Comparison of ENCODE assay signal across 25 mouse cellular contexts in the genomic region with DNA sequence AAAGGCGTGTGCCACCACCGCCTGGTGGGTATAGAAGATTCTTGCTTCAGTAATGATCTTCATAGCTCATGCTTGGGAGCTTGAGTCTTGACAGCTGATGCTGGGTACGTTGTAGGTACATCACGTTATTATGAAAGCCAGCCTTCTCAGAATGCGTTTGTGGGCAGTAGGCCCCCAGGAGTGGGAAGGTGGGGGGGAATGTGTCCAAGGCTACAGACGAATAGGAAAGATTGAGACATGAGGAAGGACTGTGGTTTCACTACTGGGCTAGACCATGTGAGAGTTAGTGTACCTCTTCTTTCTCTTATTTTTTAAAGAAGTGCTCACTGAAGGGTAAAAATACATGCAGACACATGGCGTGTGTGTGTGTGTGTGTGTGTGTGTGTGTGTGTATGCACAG. TPM values are rescaled to one million over a fixed set of nuclear protein-coding genes. Genes with fewer than 3 reads are reported as not detected.
"Had no signal": no experiment of that assay in that cellular context is flagged by ENCODE, and none has a peak within 500 bp of the region (broad histone marks: within the 10 kb centered on the region; RNA-seq: fewer than 3 reads in every experiment).

No protein-coding gene starts in this region.

- H3K4me3 ChIP-seq: gastrocnemius, adult 2 months; heart, embryonic 12.5 days; hindbrain, embryonic 13.5 days; hindbrain, embryonic 15.5 days; kidney, embryonic 15.5 days; limb, embryonic 10.5 days; limb, embryonic 12.5 days; liver, embryonic 12.5 days had no signal

- H3K9me3 ChIP-seq: heart, embryonic 12.5 days; hindbrain, embryonic 13.5 days; hindbrain, embryonic 15.5 days; kidney, embryonic 15.5 days; limb, embryonic 10.5 days; limb, embryonic 12.5 days; liver, embryonic 12.5 days had no signal

- H3K36me3 ChIP-seq: heart, embryonic 12.5 days; hindbrain, embryonic 13.5 days; hindbrain, embryonic 15.5 days; kidney, embryonic 15.5 days; limb, embryonic 10.5 days; limb, embryonic 12.5 days; liver, embryonic 12.5 days had no signal

- ATAC-seq: hindbrain, postnatal 0 days; intestine, embryonic 16.5 days; liver, embryonic 12.5 days had no signal

- H3K4me1 ChIP-seq: hindbrain, embryonic 15.5 days; liver, embryonic 12.5 days had no signal

- DNase-seq: gastrocnemius, adult 2 months; gastrocnemius, postnatal 10 days; gastrocnemius, postnatal 25 days; heart, adult 18-20 months; heart, postnatal 10 days; kidney, adult 11 months; kidney, adult 2 months; kidney, adult 9 months; kidney, postnatal 14 days; kidney, postnatal 36 days; layer of hippocampus, adult 9-11 months; layer of hippocampus, postnatal 36 days; liver had no signal

- H3K27ac ChIP-seq: gastrocnemius, adult 2 months; hindbrain, embryonic 13.5 days; hindbrain, embryonic 15.5 days; hindbrain, postnatal 0 days; kidney, embryonic 15.5 days; kidney, postnatal 0 days; limb, embryonic 10.5 days; limb, embryonic 12.5 days; liver, embryonic 12.5 days; liver, embryonic 14.5 days had no signal

RNA-seq across cellular contexts. Expression of a gene that starts 8.3 kb away (rescaled TPM):
- total RNA-seq: hematopoietic stem cell, adult 5-6 weeks had no signal
